Mouse (Mus musculus) frontal cortex, postnatal 10 days (tissue): ENCODE measurements around the gene Ckap5.

ENCODE experiments used
- DNase-seq, 2 experiments: peaks; one replicate each; pipeline ENCODE4 v3.0.0; 2022; ENCODE audit warnings: low spot score in 2 of 2, mixed read lengths in 1 of 2

Gene Ckap5

DNA sequence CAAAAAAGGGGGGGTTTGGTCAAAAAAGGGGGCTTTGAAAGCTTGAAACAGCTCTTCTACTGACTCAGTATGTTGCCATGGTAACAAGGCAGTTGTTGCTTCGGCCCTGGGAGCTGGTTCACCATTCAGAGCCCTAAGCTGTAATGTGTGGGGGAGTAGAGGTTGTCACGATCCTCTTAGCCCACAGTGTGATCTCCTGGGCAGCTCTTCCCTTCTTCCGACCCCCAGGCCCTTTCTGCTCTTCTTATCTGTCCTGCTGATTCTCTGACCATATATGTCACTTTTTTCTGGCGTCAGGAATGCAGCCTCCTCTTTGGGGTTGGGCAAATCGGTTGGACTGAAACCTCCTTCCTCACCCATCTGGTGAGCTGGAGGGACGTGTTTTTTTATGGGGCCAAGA is 126.3 kb downstream of the Ckap5 start:
- no peak for DNase-seq

DNA sequence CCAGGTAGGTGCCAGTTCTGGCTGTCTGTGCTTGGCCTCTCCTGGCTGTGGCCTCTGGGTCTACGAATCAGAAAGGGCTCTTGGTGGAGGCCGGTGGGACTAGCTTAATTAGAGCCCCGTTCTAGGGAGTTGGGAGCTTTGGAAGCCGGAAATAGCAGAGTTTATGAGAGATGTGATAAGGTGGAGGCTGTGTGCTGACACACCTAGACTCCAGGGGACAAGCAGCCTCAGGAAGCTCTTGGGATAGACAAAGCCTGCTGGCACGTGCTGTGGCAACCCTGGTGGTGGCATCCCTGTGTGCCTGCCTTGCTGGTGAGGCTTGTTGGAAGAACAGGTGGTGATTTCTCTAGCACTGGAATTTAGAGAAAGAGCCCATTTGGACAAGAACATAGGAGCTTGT is 128.8 kb downstream of the Ckap5 start:
- DNase-seq = no peak

DNA sequence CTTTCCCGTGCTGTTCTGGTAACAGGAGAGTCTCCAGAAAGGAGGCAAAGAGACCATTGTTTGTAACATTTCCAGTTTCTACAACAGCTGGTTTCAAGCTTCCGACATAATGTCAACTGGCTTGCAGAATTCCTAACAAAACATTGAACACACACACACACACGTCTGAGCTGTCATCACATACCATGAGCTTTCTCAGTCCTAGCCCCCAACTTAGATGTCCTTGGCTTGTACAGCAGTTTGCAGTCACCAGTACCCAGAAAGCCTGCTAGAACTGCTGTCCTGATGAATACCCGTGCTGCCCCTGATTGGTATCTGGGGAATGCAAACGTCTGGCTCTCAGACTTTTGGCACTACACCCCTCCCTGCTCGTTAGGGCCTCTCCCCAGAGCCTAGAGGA is 129.3 kb downstream of the Ckap5 start:
- DNase-seq = no peak

DNA sequence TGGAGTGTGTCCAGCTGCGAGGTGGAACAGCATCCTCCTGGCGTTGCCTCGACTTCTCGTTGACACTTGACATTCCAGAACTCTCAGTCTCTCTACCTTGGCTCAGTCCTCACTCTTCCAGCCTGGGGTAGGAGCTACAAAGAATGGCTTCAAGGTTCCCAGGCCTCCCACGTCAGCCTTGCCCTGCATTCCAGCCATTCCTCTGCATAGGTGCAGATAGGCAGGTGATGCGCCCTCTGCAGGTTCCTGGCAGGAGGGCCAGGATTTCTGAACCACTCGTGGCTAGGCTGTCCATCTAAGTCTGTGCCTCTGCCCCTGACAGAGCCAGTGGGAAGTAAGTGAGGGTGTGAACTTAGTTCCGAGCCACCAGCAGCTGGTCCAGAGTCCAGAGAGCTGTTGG is 130.2 kb downstream of the Ckap5 start:
- DNase-seq = no peak

DNA sequence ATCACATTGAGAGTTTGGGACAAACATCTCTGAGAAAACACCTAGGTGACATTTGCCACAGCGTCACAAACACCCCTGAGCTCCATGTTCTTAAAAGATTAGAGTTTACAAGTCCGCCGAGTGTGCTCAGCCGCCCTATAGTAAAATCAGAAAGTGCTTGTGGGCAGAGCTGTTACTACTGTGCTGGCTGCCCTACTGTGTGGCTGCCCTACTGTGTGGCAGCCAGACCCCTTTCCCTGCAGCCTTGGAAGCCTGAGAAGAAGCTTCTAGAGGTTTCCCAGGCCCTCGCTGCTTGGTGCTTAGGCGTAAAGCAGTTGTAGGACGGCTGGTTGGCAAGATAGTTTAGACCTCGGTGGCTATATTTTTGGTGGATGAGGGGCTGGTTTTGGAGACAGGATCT is 133.1 kb downstream of the Ckap5 start:
- no peak for DNase-seq

DNA sequence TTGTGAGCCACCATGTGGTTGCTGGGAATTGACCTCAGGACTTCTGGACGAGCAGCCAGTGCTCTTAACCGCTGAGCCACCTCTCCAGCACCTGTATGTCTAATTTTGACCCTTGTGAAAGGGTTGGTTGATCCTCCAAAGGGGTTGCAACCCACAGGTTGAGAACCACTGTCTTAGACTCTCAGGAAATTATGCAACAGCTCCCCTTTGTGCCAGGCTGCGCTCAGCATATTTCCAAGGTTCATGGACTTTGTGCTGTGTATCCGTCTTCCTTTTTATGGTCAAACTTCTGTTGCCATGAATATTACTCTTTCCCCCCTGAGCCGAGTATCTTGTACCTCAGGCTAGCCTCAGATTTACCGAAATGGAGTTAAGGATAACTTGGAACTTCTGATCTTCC is 134.4 kb downstream of the Ckap5 start:
- DNase-seq = no peak

DNA sequence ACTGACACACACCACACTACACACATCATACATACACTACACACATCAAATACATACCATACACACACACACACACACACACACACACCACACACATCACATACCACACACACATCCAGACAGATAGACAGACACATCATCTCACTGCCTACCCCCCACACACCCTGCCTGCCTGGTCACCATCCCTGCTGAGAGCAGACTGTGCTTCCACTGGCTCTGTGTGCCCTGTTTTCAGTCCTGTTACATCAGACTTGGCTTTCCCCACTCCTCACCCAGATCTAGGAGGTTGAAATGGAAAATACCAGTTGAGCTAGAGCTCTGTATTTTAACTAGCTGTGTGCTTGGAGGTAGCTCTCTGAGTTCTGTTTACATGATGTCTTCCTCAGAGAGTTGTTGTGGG is 138.2 kb downstream of the Ckap5 start:
- DNase-seq = no peak

DNA sequence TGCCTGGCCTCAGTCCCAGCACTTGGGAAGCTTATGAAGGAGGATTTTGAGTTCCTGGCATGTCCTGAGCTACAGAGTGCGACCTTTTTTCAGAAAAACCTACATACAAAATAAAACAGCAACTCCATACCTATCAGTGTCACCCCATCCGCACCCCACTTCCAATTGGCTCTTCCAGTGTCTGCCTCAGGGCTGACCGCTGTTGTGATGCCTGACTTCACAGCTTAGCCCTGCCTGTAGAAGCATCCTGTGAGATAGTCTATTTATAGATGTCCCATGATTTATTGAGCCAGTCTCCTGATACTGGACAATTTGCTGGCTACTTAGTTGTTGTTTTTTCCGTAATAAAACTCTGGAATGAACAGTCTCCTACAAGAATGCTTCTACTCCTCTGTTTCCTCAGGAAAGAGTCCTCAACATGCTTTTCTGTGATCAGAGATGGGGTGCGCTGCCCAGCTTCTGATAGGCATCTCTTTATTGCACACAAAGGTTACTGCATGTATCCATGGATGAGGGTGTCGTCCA is 139.9 kb downstream of the Ckap5 start:
- DNase-seq = no peak

DNA sequence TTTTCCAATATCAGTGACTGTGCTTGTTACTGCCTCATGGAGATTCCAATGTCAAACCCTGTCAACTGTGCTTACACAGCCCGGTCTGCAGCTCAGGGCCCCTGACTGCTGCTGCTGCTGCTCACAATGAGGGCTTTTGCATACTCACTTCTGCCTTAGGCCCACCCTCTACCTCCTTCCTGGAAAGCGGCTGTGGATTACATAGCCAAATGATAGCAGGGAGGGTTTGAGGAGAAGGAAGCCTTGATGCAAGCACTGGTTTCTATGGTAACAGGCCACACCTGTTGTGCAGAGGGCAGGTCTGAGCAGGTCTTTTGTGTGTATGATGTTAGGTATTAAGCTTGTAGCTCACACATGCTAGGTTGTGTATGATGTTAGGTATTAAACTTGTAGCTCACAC is 141.2 kb downstream of the Ckap5 start:
- no peak for DNase-seq

DNA sequence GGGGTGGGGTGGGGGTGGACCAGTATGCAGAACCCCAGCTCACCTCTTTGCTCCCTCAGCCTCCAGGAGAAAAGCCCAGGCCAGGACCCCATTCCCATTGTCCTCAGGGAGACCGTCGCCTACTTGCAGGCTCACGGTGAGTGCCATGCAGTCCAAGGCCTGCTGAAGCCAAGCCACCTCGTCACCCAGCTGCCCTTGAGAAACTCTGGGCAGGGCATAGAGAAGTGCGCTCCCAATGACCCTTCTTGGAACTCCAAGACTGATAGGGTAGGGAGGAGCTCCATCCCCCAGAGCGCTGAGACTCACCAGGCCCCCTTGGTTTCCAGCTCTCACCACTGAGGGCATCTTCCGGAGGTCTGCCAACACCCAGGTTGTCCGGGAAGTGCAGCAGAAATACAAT is 142.8 kb downstream of the Ckap5 start:
- no peak for DNase-seq

DNA sequence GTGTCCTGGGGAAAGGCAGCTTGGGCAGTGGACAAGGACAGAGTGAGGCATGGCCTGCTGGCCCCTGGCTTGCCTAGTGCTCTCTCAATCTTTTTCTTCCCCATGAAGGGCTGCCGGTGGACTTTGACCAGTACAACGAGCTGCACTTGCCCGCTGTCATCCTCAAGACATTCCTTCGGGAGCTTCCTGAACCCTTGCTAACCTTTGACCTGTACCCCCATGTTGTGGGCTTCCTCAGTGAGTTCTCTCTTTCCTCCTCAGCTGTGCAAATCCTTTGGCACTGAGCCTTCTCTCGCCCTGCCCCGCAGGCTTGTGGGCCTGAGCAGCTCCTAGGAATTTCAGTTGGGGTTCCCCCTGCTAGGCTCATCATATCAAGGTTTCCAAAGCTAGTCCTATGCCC is 143.5 kb downstream of the Ckap5 start:
- DNase-seq = no peak
